Mouse (Mus musculus) embryonic fibroblast, embryonic 13.5 days (primary cell): Measurements from ENCODE around the gene Gm17555.

Source experiments
- CTCF ChIP-seq: IDR thresholded peaks from 2 replicates; pipeline ENCODE4 v1.5.1; 2011; ENCODE audit warnings: mild to moderate bottlenecking, control low read depth, low read length, moderate library complexity, borderline replicate concordance; ENCODE audit not compliant: insufficient read depth
- POLR2A ChIP-seq: IDR thresholded peaks from 2 replicates; pipeline ENCODE4 v1.6.1; 2011; ENCODE audit warnings: low read depth, mild to moderate bottlenecking, control low read depth, low read length, moderate library complexity

- TF ChIP-seq POLR2A, result no peak
- no peak for TF ChIP-seq CTCF
Observed at GRCm38 (mm10) chr2:126211011-126211680, 3.8 kb upstream of the Gm17555 start.
